Mouse (Mus musculus) lung, embryonic 15.5 days (tissue): ENCODE results near the gene Podxl2. TPM values are rescaled to one million over a fixed set of nuclear protein-coding genes. Genes with fewer than 3 reads are reported as not detected.
A peak's percentile ranks its signal among the peaks of the same experiment; 100 is the strongest.

Experiments
- ATAC-seq: fragments of 200-750 bp; cut with Nextera tagmentation; 2 replicates; pipeline ENCODE4 v1.8.0; 2017; ENCODE audit warnings: moderate number of reproducible peaks, borderline replicate concordance; ENCODE audit not compliant: low FRiP score, low TSS enrichment; ENCODE audit errors: extremely low read depth
- H3K27ac ChIP-seq: fragments of 300-500 bp; sonication (generic); 2 replicates; pipeline ENCODE4 v1.5.1; 2015; ENCODE audit warnings: moderate library complexity, mild to moderate bottlenecking, inconsistent platforms
- H3K27me3 ChIP-seq: fragments of 300-500 bp; sonication (generic); 2 replicates; pipeline ENCODE4 v1.6.1; 2015; ENCODE audit warnings: inconsistent platforms
- H3K36me3 ChIP-seq: fragments of 300-500 bp; sonication (generic); 2 replicates; pipeline ENCODE4 v1.6.1; 2015; ENCODE audit warnings: inconsistent platforms
- H3K4me1 ChIP-seq: fragments of 300-500 bp; sonication (generic); 2 replicates; pipeline ENCODE4 v1.6.1; 2015; ENCODE audit warnings: inconsistent platforms
- H3K4me2 ChIP-seq: fragments of 300-500 bp; sonication (generic); 2 replicates; pipeline ENCODE4 v1.6.1; 2015; ENCODE audit warnings: inconsistent platforms, mild to moderate bottlenecking, moderate library complexity
- H3K4me3 ChIP-seq: fragments of 300-500 bp; sonication (generic); 2 replicates; pipeline ENCODE4 v1.5.1; 2015; ENCODE audit warnings: mild to moderate bottlenecking, inconsistent platforms
- H3K9ac ChIP-seq: fragments of 300-500 bp; sonication (generic); 2 replicates; pipeline ENCODE4 v1.6.1; 2015; ENCODE audit warnings: inconsistent platforms
- H3K9me3 ChIP-seq: fragments of 300-500 bp; sonication (generic); 2 replicates; pipeline ENCODE4 v1.6.1; 2016; ENCODE audit warnings: inconsistent platforms
- WGBS: fragments of 180-500 bp; shearing (Covaris S2); methylation state at CpG from one replicate; pipeline ENCODE4 v1.1.7; 2015; 5-methylcytosine and 5-hydroxymethylcytosine counted together
- polyA plus RNA-seq: library from polyadenylated mRNA; unstranded; fragments of >200 nt; fragmentation: Nextera tagmentation; extraction: Ambion mirVana; gene quantifications from 2 replicates; pipeline ENCODE4 v1.2.1, GENCODE M21; 2015

The Podxl2 gene
- polyA plus RNA-seq, 1 experiment from 2014 or later = 47.1 TPM

- peak within 1 kb of the TSS; percentile 80 for H3K4me3 ChIP-seq
- no peaks in the 10 kb centered on the region for H3K27me3 ChIP-seq
- H3K4me1 ChIP-seq = peaks cover 25% of the 10 kb centered on the region
- under 1% methylated on average over 72 of the region's 72 CpGs for WGBS
- peak within 1 kb of the TSS; percentile 89 for H3K4me2 ChIP-seq
- H3K9me3 ChIP-seq = no peaks in the 10 kb centered on the region
- peak; percentile 96 for ATAC-seq
- H3K36me3 ChIP-seq = peaks cover 17% of the 10 kb centered on the region
- peak within 1 kb of the TSS; percentile 85 for H3K9ac ChIP-seq
- peak within 1 kb of the TSS; percentile 87 for H3K27ac ChIP-seq
Observed at GRCm38 (mm10) chr6:88841781-88842689, 32.8 kb downstream of the Podxl2 start, which contains the start of gene Abtb1. Gene Abtb1, minus strand, starts transcription at chr6:88841984.

GRCm38 (mm10) chr6:88841514-88841780, 33.4 kb downstream of the Podxl2 start:
- peak overlapping the region; percentile 87 for H3K27ac ChIP-seq
- no peak for ATAC-seq
- under 1% methylated on average over 22 of the region's 22 CpGs for WGBS
- peak overlapping the region; percentile 80 for H3K4me3 ChIP-seq
- H3K9ac ChIP-seq = peak overlapping the region; percentile 85
- H3K36me3 ChIP-seq = peaks cover 17% of the 10 kb centered on the region
- H3K4me1 ChIP-seq = peaks cover 31% of the 10 kb centered on the region
- H3K9me3 ChIP-seq = no peaks in the 10 kb centered on the region
- no peaks in the 10 kb centered on the region for H3K27me3 ChIP-seq
- peak overlapping the region; percentile 89 for H3K4me2 ChIP-seq

GRCm38 (mm10) chr6:88840791-88841513, 33.9 kb downstream of the Podxl2 start:
- H3K4me2 ChIP-seq = peak overlapping the region; percentile 89
- peaks cover 36% of the 10 kb centered on the region for H3K4me1 ChIP-seq
- peaks cover 17% of the 10 kb centered on the region for H3K36me3 ChIP-seq
- H3K27me3 ChIP-seq = no peaks in the 10 kb centered on the region
- no peak for ATAC-seq
- peak overlapping the region; percentile 87 for H3K27ac ChIP-seq
- H3K4me3 ChIP-seq = peak overlapping the region; percentile 80
- H3K9ac ChIP-seq = peak overlapping the region; percentile 85
- 53% methylated on average over 9 of the region's 9 CpGs for WGBS
- no peaks in the 10 kb centered on the region for H3K9me3 ChIP-seq

GRCm38 (mm10) chr6:88840211-88840610, 34.6 kb downstream of the Podxl2 start:
- peaks cover 41% of the 10 kb centered on the region for H3K4me1 ChIP-seq
- H3K9ac ChIP-seq = no peak overlapping the region
- WGBS = 73% methylated on average over 3 of the region's 3 CpGs
- H3K4me2 ChIP-seq = peak overlapping the region; percentile 89; the same call in 1 of the 2 replicates
- no peaks in the 10 kb centered on the region for H3K9me3 ChIP-seq
- ATAC-seq = no peak
- no peak overlapping the region for H3K27ac ChIP-seq
- H3K36me3 ChIP-seq = peaks cover 17% of the 10 kb centered on the region
- H3K4me3 ChIP-seq = no peak overlapping the region
- no peaks in the 10 kb centered on the region for H3K27me3 ChIP-seq

GRCm38 (mm10) chr6:88839135-88839970, 35.5 kb downstream of the Podxl2 start:
- Histone ChIP-seq H3K9me3 (no peaks in the 10 kb centered on the region), H3K9ac (no peak overlapping the region), H3K27ac (no peak overlapping the region), H3K36me3 (peaks cover 17% of the 10 kb centered on the region), H3K4me3 (no peak overlapping the region), H3K27me3 (no peaks in the 10 kb centered on the region), H3K4me1 (peaks cover 41% of the 10 kb centered on the region), H3K4me2 (no peak overlapping the region)
- 82% methylated on average over 26 of the region's 26 CpGs for WGBS
- ATAC-seq = no peak

GRCm38 (mm10) chr6:88838613-88839012, 36.2 kb downstream of the Podxl2 start:
- Histone ChIP-seq H3K36me3 (peaks cover 17% of the 10 kb centered on the region), H3K9me3 (no peaks in the 10 kb centered on the region), H3K4me3 (no peak overlapping the region), H3K27me3 (no peaks in the 10 kb centered on the region), H3K4me1 (peaks cover 41% of the 10 kb centered on the region), H3K9ac (no peak overlapping the region), H3K4me2 (no peak overlapping the region), H3K27ac (no peak overlapping the region)
- no peak for ATAC-seq
- WGBS = 91% methylated on average over 10 of the region's 10 CpGs

- H3K4me1 ChIP-seq = peaks cover 35% of the 10 kb centered on the region
- no peak overlapping the region for H3K4me2 ChIP-seq
- H3K36me3 ChIP-seq = peaks cover 17% of the 10 kb centered on the region
- H3K27me3 ChIP-seq = no peaks in the 10 kb centered on the region
- H3K9ac ChIP-seq = no peak overlapping the region
- H3K9me3 ChIP-seq = no peaks in the 10 kb centered on the region
- 91% methylated on average over 12 of the region's 12 CpGs for WGBS
- ATAC-seq = no peak
- H3K4me3 ChIP-seq = no peak overlapping the region
- H3K27ac ChIP-seq = 0 out of 2 replicates have a peak overlapping the region, but pooled peaks have one; percentile 81
Observed at GRCm38 (mm10) chr6:88837999-88838398, 36.8 kb downstream of the Podxl2 start.

- no peaks in the 10 kb centered on the region for H3K27me3 ChIP-seq
- H3K4me1 ChIP-seq = peaks cover 36% of the 10 kb centered on the region
- peak; percentile 72 for ATAC-seq
- WGBS = 54% methylated on average over 28 of the region's 28 CpGs
- H3K4me3 ChIP-seq = no peak overlapping the region
- H3K4me2 ChIP-seq = no peak overlapping the region
- no peak overlapping the region for H3K9ac ChIP-seq
- H3K27ac ChIP-seq = peak overlapping the region; percentile 81
- H3K36me3 ChIP-seq = peaks cover 17% of the 10 kb centered on the region
- no peaks in the 10 kb centered on the region for H3K9me3 ChIP-seq
Observed at GRCm38 (mm10) chr6:88836178-88836819, 38.5 kb downstream of the Podxl2 start.

- ATAC-seq = no peak
- H3K4me1 ChIP-seq = peaks cover 24% of the 10 kb centered on the region
- no peak overlapping the region for H3K4me2 ChIP-seq
- WGBS = 64% methylated on average over 5 of the region's 5 CpGs
- H3K9me3 ChIP-seq = no peaks in the 10 kb centered on the region
- H3K36me3 ChIP-seq = peaks cover 17% of the 10 kb centered on the region
- no peak overlapping the region for H3K27ac ChIP-seq
- no peaks in the 10 kb centered on the region for H3K27me3 ChIP-seq
- no peak overlapping the region for H3K9ac ChIP-seq
- no peak overlapping the region for H3K4me3 ChIP-seq
Observed at GRCm38 (mm10) chr6:88835047-88835446, 39.8 kb downstream of the Podxl2 start.

GRCm38 (mm10) chr6:88833340-88834140, 41.3 kb downstream of the Podxl2 start:
- H3K9me3 ChIP-seq = no peaks in the 10 kb centered on the region
- 68% methylated on average over 5 of the region's 5 CpGs for WGBS
- peaks cover 11% of the 10 kb centered on the region for H3K36me3 ChIP-seq
- ATAC-seq = no peak
- no peak overlapping the region for H3K4me3 ChIP-seq
- H3K27ac ChIP-seq = no peak overlapping the region
- H3K4me2 ChIP-seq = no peak overlapping the region
- no peak overlapping the region for H3K9ac ChIP-seq
- H3K27me3 ChIP-seq = no peaks in the 10 kb centered on the region
- H3K4me1 ChIP-seq = peaks cover 23% of the 10 kb centered on the region
